Mouse (Mus musculus): ENCODE results near the gene Mcrs1.

DNA sequence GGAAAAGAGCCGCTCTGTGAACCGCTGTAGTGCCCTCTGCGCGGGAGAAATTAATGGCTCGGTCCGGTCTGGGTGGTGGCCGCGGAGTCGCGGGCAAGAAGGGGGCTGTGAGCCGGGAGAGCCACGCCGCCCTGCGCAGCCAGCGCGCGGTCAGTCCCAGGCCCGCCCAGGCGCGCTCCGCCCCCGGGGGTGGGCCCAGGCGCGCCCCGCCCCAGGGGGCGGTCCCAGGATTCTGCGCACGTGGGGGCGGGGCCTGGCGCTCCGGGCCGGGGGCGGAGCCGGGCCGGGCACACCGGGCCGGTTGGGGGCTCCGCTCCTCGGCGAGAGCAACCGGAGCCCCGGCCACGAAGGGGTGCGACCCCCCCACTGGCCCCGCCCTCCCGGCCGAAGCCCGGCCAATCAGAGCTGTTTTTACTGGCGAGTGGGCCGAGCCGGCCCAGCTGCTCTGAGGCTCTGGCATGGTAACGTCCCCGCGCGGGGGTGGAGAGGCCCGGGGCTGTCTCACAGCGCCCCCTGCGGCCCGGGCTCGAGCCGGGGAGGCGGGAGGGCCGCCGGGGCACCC lies 43.1 kb upstream of the Mcrs1 start, which contains the start of gene Prpf40b:
- TF ChIP-seq CTCF (conservative IDR thresholded peaks at IDR 0.05; ENCODE audit: low read length), result no peak
- TF ChIP-seq POU5F1 (IDR thresholded peaks at IDR 0.05; ENCODE audit: borderline replicate concordance, low read length), result no peak
- TF ChIP-seq NANOG (IDR thresholded peaks at IDR 0.05; ENCODE audit: borderline replicate concordance, low read length), result no peak

All from E14TG2a.4 (cell line).